Mouse (Mus musculus): ENCODE results near the gene Mis18a.

DNA sequence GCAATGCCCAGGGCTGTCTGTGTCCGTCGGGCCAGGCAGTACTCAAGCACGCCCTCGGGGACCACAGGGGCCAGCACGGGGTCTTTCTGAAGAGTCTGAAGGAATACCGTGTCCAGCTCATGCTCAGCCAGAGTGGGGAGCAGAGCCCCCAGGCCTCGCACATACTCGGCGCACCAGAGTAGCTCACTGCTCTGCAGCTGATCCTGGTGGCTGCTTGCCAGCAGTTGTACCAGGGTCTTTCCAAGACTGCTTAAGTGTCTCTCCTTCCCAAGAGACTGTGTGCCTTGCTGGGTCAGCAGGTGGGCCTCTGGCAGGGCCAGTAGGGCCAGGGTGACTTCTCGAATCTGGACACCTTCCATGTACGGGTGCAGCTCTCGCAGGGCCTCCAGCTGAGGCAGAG lies 47.0 kb upstream of the Mis18a start:
- TF ChIP-seq CTCF (IDR thresholded peaks at IDR 0.05; ENCODE audit: low read depth) = no peak
- no peak for TF ChIP-seq EP300 (IDR thresholded peaks at IDR 0.05; ENCODE audit: low read depth)
